Mouse (Mus musculus): ENCODE results near the gene Cldn11.
"Not testable (repeated sequence)": the region's sequence is repeated elsewhere in the genome, so short reads cannot be mapped to it uniquely, and the experiment has no call there.

Gene Cldn11

GRCm38 (mm10) chr3:31149706-31150105 is at the start of gene Cldn11:
Gene Cldn11, plus strand, starts transcription at chr3:31149920.
- DNase-seq (ENCODE audit: low spot score), result peak; percentile 6

GRCm38 (mm10) chr3:31100026-31100425 is 49.7 kb upstream of the Cldn11 start:
- DNase-seq (ENCODE audit: low spot score), result no peak

GRCm38 (mm10) chr3:31100802-31101201 is 48.9 kb upstream of the Cldn11 start:
- DNase-seq (ENCODE audit: low spot score), result no peak

GRCm38 (mm10) chr3:31104936-31105335 is 44.8 kb upstream of the Cldn11 start:
- peak; percentile 59 for DNase-seq (ENCODE audit: low spot score)

- DNase-seq (ENCODE audit: low spot score), result no peak
These were observed 43.1 kb upstream of the Cldn11 start for GRCm38 (mm10) chr3:31106597-31106996.

GRCm38 (mm10) chr3:31107674-31108073 is 42.0 kb upstream of the Cldn11 start:
- DNase-seq (ENCODE audit: low spot score), result peak; percentile 81

GRCm38 (mm10) chr3:31109108-31109507 is 40.6 kb upstream of the Cldn11 start:
- DNase-seq (ENCODE audit: low spot score), result no peak

GRCm38 (mm10) chr3:31123098-31123497 is 26.6 kb upstream of the Cldn11 start:
- DNase-seq (ENCODE audit: low spot score), result no peak

- DNase-seq (ENCODE audit: low spot score), result no peak
These were observed 23.4 kb upstream of the Cldn11 start for GRCm38 (mm10) chr3:31126303-31126702.

- no peak for DNase-seq (ENCODE audit: low spot score)
These were observed 22.9 kb upstream of the Cldn11 start for GRCm38 (mm10) chr3:31126848-31127247.

- DNase-seq (ENCODE audit: low spot score), result no peak
These were observed 20.0 kb upstream of the Cldn11 start for GRCm38 (mm10) chr3:31129766-31130165.

GRCm38 (mm10) chr3:31133664-31134063 is 16.1 kb upstream of the Cldn11 start:
- DNase-seq (ENCODE audit: low spot score), result no peak

- DNase-seq (ENCODE audit: low spot score), result no peak
These were observed 15.5 kb upstream of the Cldn11 start for GRCm38 (mm10) chr3:31134246-31134645.

GRCm38 (mm10) chr3:31134696-31135095 is 15.0 kb upstream of the Cldn11 start:
- peak; percentile 12 for DNase-seq (ENCODE audit: low spot score)

- not testable (repeated sequence) for DNase-seq (ENCODE audit: low spot score)
These were observed 13.1 kb upstream of the Cldn11 start for GRCm38 (mm10) chr3:31136591-31136990.

GRCm38 (mm10) chr3:31138454-31139424 is 11.0 kb upstream of the Cldn11 start:
- peak; percentile 74 for DNase-seq (ENCODE audit: low spot score)

- no peak for DNase-seq (ENCODE audit: low spot score)
These were observed 8.1 kb upstream of the Cldn11 start for GRCm38 (mm10) chr3:31141621-31142020.

GRCm38 (mm10) chr3:31145222-31145621 is 4.5 kb upstream of the Cldn11 start:
- DNase-seq (ENCODE audit: low spot score), result not testable (repeated sequence)

- peak; percentile 83 for DNase-seq (ENCODE audit: low spot score)
These were observed 4.0 kb upstream of the Cldn11 start for GRCm38 (mm10) chr3:31145641-31146290.

- no peak for DNase-seq (ENCODE audit: low spot score)
These were observed 1.1 kb upstream of the Cldn11 start for GRCm38 (mm10) chr3:31148595-31148994.

GRCm38 (mm10) chr3:31152108-31152507 is 2.4 kb downstream of the Cldn11 start:
- DNase-seq (ENCODE audit: low spot score), result no peak

GRCm38 (mm10) chr3:31156126-31156525 is 6.4 kb downstream of the Cldn11 start:
- DNase-seq (ENCODE audit: low spot score), result no peak

- DNase-seq (ENCODE audit: low spot score), result no peak
These were observed 8.1 kb downstream of the Cldn11 start for GRCm38 (mm10) chr3:31157776-31158175.

Measured in lung, postnatal 25 days (tissue).